Mouse (Mus musculus): ENCODE results near the gene Pltp.

- TF ChIP-seq POLR2A (IDR thresholded peaks at IDR 0.05; ENCODE audit: low read depth, low read length), result no peak
- TF ChIP-seq CTCF (conservative IDR thresholded peaks at IDR 0.05; ENCODE audit: insufficient read depth, insufficient read length, low read depth, low read length), result 0 out of 2 replicates have a peak, but pooled peaks have one; percentile 5
Observed at GRCm38 (mm10) chr2:164894644-164895043, 37.1 kb upstream of the Pltp start.

All from kidney, adult 2 months (tissue).